Mouse (Mus musculus): Measurements from ENCODE around the gene Commd6.
"Not testable (repeated sequence)": the region's sequence is repeated elsewhere in the genome, so short reads cannot be mapped to it uniquely, and the experiment has no call there.

The Commd6 gene

GRCm38 (mm10) chr14:101608519-101609368, 31.7 kb downstream of the Commd6 start, which contains the start of gene Tbc1d4:
TSS of gene Tbc1d4 (minus strand) at chr14:101609191.
- DNase-seq, result peak; percentile 89

GRCm38 (mm10) chr14:101607631-101608518, 32.6 kb downstream of the Commd6 start:
- peak; percentile 54 for DNase-seq

GRCm38 (mm10) chr14:101605843-101606242, 34.6 kb downstream of the Commd6 start:
- DNase-seq, result no peak

GRCm38 (mm10) chr14:101602851-101603250, 37.6 kb downstream of the Commd6 start:
- DNase-seq, result no peak

DNA sequence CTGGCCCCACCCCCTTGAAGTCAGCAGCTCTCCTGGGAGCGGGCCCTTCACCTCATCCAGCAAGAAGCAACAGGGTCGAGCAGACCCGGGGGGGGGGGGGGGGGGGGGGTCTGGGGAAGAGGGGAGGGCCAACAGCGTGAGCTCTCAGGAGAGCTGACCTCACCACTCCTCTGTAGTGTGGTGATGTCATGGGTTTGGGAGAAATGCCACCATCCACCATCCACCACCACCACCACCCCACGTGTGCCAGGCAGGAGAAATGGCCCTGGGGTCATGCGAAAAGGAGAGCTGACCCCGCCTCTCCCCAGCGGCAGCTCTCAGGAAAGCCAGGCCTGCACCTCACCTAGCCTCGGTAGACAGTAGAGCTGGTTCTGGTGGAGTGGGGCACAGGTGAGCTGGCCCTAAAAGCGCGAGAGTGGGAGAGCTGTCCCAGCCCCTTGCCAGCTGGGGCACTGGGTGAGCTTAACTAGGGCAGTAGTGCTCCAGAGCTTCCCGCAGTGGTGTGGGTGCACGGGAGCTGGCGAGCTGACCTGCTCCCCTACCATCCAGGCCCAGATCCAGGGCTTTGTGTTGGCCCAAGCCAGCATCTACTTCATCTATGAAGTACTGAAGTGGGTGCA, 43.3 kb downstream of the Commd6 start:
- no peak for DNase-seq

GRCm38 (mm10) chr14:101596691-101597090, 43.8 kb downstream of the Commd6 start:
- DNase-seq, result no peak

DNA sequence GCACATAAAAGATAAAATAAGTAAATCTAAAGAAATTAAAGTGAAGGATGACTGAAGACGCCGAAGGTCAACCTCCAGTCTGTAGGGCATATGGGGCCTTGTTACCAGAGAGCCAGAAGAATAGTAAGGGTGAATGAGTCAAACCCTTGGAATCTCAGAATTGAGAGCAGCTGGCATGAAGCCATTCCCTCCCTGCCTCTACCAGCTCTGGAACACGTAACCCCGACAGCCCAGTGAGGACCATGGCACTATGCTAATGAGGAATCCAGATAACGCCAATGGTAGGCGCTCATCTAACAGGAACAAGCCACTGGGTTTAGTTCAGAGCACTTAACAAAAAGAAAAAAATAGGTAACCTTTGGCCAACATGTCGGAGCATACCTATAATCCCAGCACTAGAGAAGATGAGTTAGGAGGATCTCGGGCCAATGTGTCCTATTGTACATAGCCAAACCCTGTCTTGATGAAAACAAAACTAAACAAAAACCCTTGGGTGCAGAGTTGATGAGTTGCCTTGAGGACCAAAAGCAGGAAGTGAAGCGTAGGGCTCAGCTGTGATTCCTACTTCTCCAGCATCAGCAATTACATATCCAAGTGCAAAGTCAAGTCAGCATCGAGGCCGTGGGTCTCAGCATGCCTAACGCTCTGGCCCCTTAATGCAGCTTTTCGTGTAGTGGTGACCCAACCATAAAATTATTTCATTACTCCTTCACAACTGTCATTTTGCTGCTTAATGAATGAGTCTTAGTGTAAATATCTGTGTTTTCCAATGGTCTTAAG, 45.0 kb downstream of the Commd6 start:
- no peak for DNase-seq

DNA sequence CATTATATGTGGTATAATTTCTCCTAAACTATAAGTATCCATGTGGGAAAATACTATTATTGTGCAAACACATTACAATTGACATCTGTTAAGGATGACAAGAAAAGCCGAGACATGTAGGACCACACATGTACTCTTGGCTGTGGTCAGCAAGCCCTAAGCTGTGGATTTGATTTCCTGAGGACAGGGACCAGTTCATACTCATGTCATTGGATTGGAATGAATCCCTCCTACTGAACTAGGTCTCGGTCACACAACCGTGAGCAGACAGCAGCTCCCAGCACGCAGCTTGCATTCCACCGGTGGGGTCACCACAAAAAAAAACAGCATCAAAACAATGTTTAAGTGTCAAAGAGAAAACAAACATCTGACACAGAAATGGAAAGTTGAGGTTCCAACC, 46.5 kb downstream of the Commd6 start:
- no peak for DNase-seq

DNA sequence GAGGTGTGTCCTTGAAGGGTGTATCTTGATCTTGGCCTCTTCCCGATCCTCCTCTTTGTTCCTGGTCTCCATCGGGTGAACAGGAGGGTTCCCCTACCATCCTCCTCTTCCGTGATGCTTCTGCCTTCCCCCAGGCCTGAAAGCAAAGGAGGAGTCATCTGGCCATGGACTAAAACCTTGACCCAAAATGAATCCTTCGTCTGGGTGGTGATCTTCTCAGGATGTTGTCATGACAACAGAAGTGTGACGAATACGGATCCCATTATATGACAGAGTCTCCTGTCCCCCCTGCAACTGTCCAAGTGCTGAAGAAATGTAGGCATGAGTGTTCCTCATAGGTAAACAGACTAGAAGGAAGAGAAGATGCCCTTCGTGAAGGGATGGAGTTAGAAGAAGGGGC, 47.1 kb downstream of the Commd6 start:
- no peak for DNase-seq

- DNase-seq, result peak; percentile 57
Observed at GRCm38 (mm10) chr14:101591101-101591500, 49.4 kb downstream of the Commd6 start.

GRCm38 (mm10) chr14:101588209-101588991, 52.1 kb downstream of the Commd6 start:
- DNase-seq, result not testable (repeated sequence)

- DNase-seq, result not testable (repeated sequence)
Observed at GRCm38 (mm10) chr14:101587366-101588040, 53.0 kb downstream of the Commd6 start.

DNA sequence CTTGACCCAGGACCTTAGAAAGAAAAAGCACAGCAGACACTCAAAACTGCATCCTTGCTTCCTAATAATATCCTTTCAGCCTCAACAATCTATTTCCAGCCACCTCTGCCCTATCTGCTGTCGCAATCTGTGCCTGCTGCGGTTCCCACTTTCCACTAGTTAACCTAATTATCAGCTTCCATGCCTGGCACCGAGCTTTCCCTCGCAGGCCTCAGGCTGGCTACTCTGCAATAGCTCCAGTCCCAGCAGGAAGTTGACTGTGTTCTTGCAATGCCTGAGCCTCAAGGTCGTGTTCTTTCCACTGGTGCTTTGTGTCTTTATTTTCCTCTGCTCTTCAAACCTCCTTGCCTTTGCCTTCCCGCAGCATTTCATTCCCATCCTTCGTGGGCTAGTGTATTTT, 54.4 kb downstream of the Commd6 start:
- DNase-seq, result peak; percentile 51

Measured in cerebellum, adult 9-10 months (tissue).